Mouse (Mus musculus): ENCODE data around the gene Gm8206.
"Not testable (repeated sequence)": the region's sequence is repeated elsewhere in the genome, so short reads cannot be mapped to it uniquely, and the experiment has no call there.

DNA sequence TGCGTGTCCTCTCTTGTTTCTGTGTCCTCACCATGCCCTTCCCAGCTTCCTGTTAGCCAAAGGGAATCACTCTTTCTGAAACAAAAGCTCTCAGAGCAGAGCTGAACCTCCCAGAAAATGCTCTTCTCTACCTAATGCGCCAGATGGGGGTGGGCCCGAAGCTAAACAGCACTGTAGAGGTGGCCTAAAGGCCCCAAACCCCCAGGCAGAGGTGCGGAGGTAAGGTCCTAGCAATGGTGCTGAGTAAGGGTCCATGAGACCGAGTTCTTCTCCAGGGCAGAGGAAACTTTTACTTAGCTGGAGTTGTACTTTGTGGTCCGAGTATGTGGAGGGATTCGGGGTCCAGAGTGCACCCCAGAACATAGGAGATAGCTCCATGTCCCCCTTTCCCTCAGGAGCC, 106.6 kb downstream of the Gm8206 start:
- not testable (repeated sequence) for TF ChIP-seq CTCF (IDR thresholded peaks at IDR 0.05; ENCODE audit: borderline replicate concordance, control insufficient read depth, extremely low read depth, insufficient read depth, low read length, poor library complexity); POLR2A (IDR thresholded peaks at IDR 0.05; ENCODE audit: control insufficient read depth, extremely low read depth, insufficient read depth, low read length, poor library complexity)

All from thymus, adult 2 months (tissue).